Mouse (Mus musculus) small intestine, adult 2 months (tissue): ENCODE data around the gene Klhl23. TPM values are rescaled to one million over a fixed set of nuclear protein-coding genes. Genes with fewer than 3 reads are reported as not detected.
A peak's percentile ranks its signal among the peaks of the same experiment; 100 is the strongest.

Experiments
- H3K27ac ChIP-seq: fragments of 200-500 bp; 2 replicates; pipeline ENCODE4 v1.5.1; 2012; ENCODE audit warnings: low read depth, low read length, control low read depth, inconsistent platforms; ENCODE audit not compliant: insufficient read depth
- H3K27me3 ChIP-seq: fragments of 200-500 bp; 2 replicates; pipeline ENCODE4 v1.6.1; 2012; ENCODE audit warnings: mild to moderate bottlenecking, moderate library complexity, low read length, inconsistent platforms; ENCODE audit not compliant: control insufficient read depth, insufficient read depth
- H3K36me3 ChIP-seq: fragments of 200-500 bp; 2 replicates; pipeline ENCODE4 v1.6.1; 2012; ENCODE audit warnings: mild to moderate bottlenecking, low read length, control low read depth, inconsistent platforms; ENCODE audit not compliant: control insufficient read depth, insufficient read depth
- H3K4me1 ChIP-seq: fragments of 200-500 bp; 2 replicates; pipeline ENCODE4 v1.6.1; 2012; ENCODE audit warnings: low read length, inconsistent platforms, mixed read lengths; ENCODE audit not compliant: control insufficient read depth, insufficient read depth, insufficient read length
- H3K4me3 ChIP-seq: fragments of 200-500 bp; 2 replicates; pipeline ENCODE4 v1.5.1; 2012; ENCODE audit warnings: low read depth, mild to moderate bottlenecking, control low read depth, inconsistent platforms, low read length, moderate library complexity
- CTCF ChIP-seq: fragments of 200-500 bp; IDR thresholded peaks from 2 replicates; pipeline ENCODE4 v1.5.1; 2012; ENCODE audit warnings: low read depth, mild to moderate bottlenecking, control low read depth, inconsistent platforms, low read length, moderate library complexity, mixed read lengths; ENCODE audit not compliant: insufficient replicate concordance, insufficient read length; ENCODE audit errors: extremely low read depth
- POLR2A ChIP-seq: fragments of 200-500 bp; IDR thresholded peaks from 2 replicates; pipeline ENCODE4 v1.6.1; 2012; ENCODE audit warnings: low read depth, mild to moderate bottlenecking, control low read depth, inconsistent platforms, low read length, moderate library complexity
- WGBS: fragments of 180-500 bp; shearing (Covaris S2); methylation state at CpG from one replicate; pipeline ENCODE4 v1.1.7; 2018; 5-methylcytosine and 5-hydroxymethylcytosine counted together
- polyA plus RNA-seq: library from polyadenylated mRNA; depleted of rRNA; stranded (reverse); fragments of >200 nt; gene quantifications from 2 replicates; pipeline ENCODE4 v1.2.3, GENCODE M21; 2012; rRNA removed

The Klhl23 gene
- polyA plus RNA-seq, 1 experiment = 1.9 TPM

- no peak overlapping the region for H3K27ac ChIP-seq
- H3K36me3 ChIP-seq = no peaks in the 10 kb centered on the region; the same call in 1 of the 2 replicates
- no peak overlapping the region for H3K4me3 ChIP-seq
- H3K4me1 ChIP-seq = peaks cover 2% of the 10 kb centered on the region; the same call in 1 of the 2 replicates
- no peaks in the 10 kb centered on the region for H3K27me3 ChIP-seq
- 55% methylated on average over 2 of the region's 2 CpGs for WGBS
- TF ChIP-seq POLR2A (no peak), CTCF (peak; percentile 18; the same call in 1 of the 2 replicates)
Observed at GRCm38 (mm10) chr2:69883990-69884391, 62.2 kb downstream of the Klhl23 start.

DNA sequence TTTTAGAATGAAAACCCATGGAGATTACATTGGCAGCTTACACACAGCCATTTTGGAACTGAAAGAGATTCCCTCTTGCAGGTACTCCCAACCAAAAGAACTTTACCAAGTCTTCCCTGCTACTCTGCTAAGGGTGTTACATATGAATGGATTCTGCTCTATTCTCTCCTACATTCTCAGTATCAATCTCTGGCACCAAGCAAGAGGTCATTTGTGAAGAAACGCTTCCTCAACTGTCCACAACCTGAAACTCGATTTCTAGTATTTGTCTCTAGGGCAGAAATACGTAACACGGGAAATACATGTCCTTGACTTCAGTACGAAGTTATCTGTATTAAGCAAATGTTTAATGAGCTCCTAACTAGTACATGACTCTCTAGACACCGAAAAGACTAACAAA, 62.8 kb downstream of the Klhl23 start:
- H3K36me3 ChIP-seq = no peaks in the 10 kb centered on the region
- WGBS = 16% methylated on average over 6 of the region's 6 CpGs
- H3K27ac ChIP-seq = no peak overlapping the region
- no peaks in the 10 kb centered on the region for H3K27me3 ChIP-seq
- TF ChIP-seq POLR2A (no peak), CTCF (no peak)
- no peak overlapping the region for H3K4me3 ChIP-seq
- H3K4me1 ChIP-seq = peaks cover 2% of the 10 kb centered on the region; the same call in 1 of the 2 replicates

- Histone ChIP-seq H3K27ac (0 out of 2 replicates have a peak overlapping the region, but pooled peaks have one; percentile 5), H3K4me1 (peaks cover 2% of the 10 kb centered on the region; the same call in 1 of the 2 replicates), H3K36me3 (no peaks in the 10 kb centered on the region), H3K4me3 (peak overlapping the region; percentile 83), H3K27me3 (no peaks in the 10 kb centered on the region)
- 1% methylated on average over 12 of the region's 12 CpGs for WGBS
- TF ChIP-seq CTCF = no peak
- TF ChIP-seq POLR2A = no peak
Observed at GRCm38 (mm10) chr2:69885050-69885449, 63.3 kb downstream of the Klhl23 start.

DNA sequence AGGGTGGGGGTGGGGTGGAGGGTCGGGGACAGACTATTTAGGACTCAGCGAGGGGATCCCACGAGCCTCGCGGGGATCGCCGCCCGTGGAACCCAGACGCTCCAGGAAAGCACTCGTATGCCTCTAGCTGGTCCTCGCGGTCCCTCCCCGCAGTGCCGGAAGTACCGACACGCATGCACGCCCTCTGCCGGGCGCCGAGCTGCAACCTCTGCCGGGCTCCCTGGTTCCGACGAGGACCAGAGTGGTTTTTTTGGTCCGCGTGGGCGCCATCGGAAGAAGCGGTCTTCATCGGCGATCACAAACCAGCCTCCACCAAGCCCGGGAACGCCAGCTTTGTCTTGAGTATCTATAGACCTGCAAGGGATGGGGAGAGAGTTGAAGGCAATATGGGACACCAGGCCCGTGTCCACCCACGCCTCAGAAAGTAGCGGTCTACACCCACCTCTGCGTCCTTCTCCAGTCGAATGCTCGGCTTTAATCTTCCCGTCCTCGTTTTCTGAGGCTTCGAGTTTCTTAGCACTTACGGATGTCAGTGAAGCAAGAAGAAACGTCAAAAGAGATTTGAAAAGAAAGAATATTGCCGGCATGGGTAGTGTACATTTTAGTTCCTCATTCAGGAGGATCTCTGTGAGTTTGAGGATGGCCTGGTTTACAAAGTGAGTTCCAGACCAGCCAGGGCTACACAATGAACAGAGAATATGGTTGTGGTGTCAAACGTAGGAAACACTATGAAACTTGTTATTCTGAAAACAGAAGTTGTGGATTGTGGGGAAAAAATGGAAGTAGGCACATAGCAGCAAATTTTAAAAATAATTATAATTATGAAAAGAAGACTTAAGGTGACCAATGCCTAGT, 63.9 kb downstream of the Klhl23 start, which contains the start of gene Mettl5:
Gene Mettl5, minus strand, starts transcription at position 165 of the 855 bp plus-strand sequence.
- Histone ChIP-seq H3K4me3 (peak within 1 kb of the TSS; percentile 83), H3K27me3 (no peaks in the 10 kb centered on the region), H3K4me1 (peaks cover 2% of the 10 kb centered on the region; the same call in 1 of the 2 replicates), H3K36me3 (no peaks in the 10 kb centered on the region), H3K27ac (peak within 1 kb of the TSS; percentile 32; the same call in 1 of the 2 replicates)
- TF ChIP-seq POLR2A (peak; percentile 71; the same call in 1 of the 2 replicates), CTCF (peak; percentile 43; the same call in 1 of the 2 replicates)
- WGBS = under 1% methylated on average over 45 of the region's 45 CpGs

Other genes starting within 250 kb of the Klhl23 start
- gene Lrp2, start 235.9 kb upstream of the Klhl23 start, polyA plus RNA-seq = 0.04 TPM in 1 of 2 replicates, not detected in the other
- gene Bbs5, start 174.8 kb upstream of the Klhl23 start, polyA plus RNA-seq = not detected in 2 replicates
- gene Klhl41, start 151.8 kb upstream of the Klhl23 start, polyA plus RNA-seq = not detected in 2 replicates
- 1.1 and 1.2 TPM in 2 replicates for gene Fastkd1, start 108.4 kb upstream of the Klhl23 start, polyA plus RNA-seq
- gene Ppig, start 99.4 kb upstream of the Klhl23 start, polyA plus RNA-seq = 0.20 and 0.30 TPM in 2 replicates
- not detected in 2 replicates for gene Ccdc173, start 32.4 kb upstream of the Klhl23 start, polyA plus RNA-seq
- 77.7 and 94.4 TPM in 2 replicates for gene Phospho2, start 32.3 kb upstream of the Klhl23 start, polyA plus RNA-seq
- gene Ssb, start 39.6 kb downstream of the Klhl23 start, polyA plus RNA-seq = 0.28 and 0.36 TPM in 2 replicates
- gene Mettl5, start 63.7 kb downstream of the Klhl23 start, polyA plus RNA-seq = 0.61 and 2.3 TPM in 2 replicates
- gene Ubr3, start 75.3 kb downstream of the Klhl23 start, polyA plus RNA-seq = 3.3 and 8.0 TPM in 2 replicates
- not detected in 2 replicates for gene Myo3b, start 217.2 kb downstream of the Klhl23 start, polyA plus RNA-seq